Mouse (Mus musculus) frontal cortex, postnatal 14 days (tissue): ENCODE measurements at regions not wholly inside any gene's neighbourhood (a gene's known extent, or its start where the extent isn't known, plus 50 kb on each side); places are given as distances from the start of the nearest gene placed in this dataset.

ENCODE experiments used
- DNase-seq, 2 experiments: peaks; one replicate each; pipeline ENCODE4 v3.0.0; 2022; ENCODE audit warnings: low spot score in 2 of 2

DNA sequence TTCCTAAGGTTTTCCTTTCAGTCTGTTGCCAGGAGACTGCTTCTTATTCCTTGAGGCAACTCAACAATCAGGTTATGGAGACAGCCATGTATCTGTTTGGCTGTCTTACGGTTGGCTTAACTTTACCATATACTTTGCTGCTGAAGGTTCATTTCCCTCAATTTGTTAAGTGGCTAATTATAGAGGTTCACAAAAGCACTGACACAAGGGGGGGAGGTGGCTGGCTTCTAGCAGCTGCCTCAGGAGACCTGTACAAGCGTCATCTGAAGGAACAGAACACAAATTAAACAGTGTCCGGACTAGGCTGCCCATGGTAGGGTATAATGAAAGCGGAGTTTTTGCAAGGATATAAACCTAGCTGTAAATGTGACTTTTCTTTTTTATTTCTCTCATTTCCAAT, 305.0 kb upstream of the Rnf219 start:
- no peak for DNase-seq

DNA sequence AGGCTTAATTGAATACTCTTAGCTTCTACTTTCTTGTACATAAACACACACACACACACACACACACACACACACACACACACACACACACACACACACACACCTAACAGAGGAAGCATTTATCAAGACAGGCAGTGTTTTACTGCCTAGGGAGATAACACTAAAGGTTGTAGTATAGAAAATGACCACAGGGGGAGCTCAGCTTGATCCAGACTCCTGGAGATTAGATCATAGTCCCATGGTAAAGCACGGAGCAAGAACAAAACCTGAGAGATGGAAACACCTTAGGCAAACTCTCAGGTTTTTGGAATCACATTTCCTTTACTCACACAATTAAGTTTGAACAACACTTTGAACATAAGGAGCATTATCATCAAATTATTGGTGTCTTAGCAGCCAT, 302.5 kb upstream of the Rnf219 start:
- DNase-seq: no peak

DNA sequence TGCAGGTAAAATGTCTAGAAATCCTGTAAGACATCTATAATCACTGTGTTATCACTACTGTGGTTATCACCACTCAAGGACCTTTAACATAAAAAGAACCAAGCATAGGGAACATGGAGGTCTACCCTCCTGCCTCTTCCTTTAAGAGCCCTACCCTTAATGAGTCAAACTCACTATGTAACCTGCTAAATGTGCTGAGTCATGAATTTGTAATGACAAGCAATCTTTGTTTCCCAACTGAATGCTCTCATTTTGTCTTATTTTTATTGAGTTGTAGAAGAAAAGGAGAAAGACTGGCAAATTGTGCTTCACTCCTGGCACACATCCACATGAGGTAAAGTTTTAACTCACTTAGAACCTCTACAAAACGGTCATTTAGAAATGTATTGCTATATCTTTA, 301.8 kb upstream of the Rnf219 start:
- no peak for DNase-seq

DNA sequence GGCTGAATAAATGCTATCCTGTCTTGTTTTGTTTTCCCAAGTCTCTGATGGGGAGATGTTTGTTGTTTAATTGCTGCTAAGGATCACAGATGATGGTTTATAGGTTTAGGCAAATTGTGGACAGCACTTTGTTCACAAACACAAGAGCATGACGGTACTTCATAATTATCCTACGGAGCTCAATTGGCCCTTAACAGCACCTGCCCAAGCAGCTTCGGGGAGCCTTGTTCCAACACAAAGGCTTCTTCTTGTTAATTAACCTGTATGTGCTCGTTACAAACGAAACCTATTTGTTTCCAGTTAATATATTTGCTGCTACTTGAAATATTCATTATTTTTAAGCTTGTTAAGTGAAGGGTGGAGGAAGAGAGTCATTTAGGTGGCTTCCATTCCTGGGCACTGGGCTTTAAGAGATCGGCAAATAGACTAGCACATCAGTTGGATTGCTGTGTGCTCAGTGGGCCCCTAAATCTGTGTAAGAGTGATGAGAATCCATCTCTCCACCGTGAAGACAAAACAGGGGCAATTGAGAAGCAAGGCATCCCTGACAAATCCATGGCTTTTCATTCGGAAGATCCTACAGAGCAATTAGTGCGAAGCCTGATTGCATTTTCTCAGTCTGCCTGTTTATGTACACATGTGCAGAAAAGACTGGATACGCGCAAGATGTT, 299.6 kb upstream of the Rnf219 start:
- no peak for DNase-seq

DNA sequence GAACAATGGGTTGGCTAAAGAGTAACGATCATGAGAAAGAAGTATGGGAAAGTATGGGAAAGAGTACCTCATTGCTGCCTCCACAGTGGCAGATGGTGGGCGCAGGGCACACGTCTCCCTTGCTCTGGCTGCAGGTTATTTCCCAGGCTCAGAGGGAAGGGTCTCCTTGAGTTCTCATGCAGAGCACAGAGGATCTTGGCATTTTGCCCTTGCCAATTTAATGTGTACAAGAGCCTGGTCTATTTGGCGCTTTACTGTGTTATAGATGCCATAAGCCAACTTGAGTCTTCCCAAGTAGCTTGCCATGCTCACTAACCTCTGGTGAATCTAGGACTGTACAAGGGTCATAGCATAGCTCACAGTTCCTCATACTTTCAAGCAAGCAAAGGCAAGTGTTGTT, 296.7 kb upstream of the Rnf219 start:
- DNase-seq: no peak

DNA sequence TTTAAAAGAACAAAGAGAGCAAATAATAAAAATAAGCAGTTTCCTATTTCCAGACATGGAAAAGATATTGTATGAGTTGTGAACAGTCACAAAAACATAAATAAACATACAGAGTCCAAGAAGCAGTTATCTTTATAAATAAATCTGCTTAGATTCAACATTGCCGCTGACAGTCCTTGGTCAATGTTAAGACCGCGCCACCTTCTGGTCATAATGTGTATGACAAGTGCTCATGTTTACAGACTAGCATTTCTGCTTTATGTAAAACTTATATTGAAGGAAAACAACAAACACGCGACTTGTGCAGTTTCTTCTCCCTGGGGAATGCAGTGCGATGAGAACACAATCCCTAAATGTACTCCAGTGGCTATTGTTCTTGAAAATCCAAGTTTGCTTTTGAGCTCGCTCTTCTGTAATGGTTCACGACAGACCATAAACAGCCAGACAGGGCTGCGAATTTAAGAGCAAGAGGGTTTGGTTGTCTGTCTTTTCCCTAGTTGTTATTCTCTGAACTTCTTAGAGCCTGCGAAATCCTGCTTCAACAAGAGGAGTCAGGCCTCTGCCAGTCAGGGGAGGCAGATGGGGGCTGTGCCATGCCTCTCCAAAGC, 291.6 kb upstream of the Rnf219 start:
- DNase-seq: peak; percentile 23 to 78

DNA sequence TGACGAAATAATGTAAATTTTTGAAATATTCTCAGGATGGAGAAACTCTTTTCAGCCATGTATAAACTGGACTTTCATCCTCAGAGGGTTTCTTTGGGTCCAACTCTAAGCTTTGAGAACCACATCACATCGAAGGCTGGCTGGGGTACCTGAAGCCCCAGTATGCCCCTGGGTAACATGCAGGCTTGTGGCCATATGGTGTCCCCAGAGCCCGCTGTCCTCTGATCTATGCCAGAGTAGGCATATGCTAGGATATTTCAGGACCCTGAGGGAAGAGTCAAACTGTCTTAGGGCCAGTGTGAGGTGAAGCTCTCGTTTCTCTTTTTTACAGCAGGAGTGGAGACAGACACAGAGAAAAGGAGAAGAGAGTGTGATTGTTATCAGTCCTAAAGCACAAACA, 289.6 kb upstream of the Rnf219 start:
- no peak for DNase-seq

DNA sequence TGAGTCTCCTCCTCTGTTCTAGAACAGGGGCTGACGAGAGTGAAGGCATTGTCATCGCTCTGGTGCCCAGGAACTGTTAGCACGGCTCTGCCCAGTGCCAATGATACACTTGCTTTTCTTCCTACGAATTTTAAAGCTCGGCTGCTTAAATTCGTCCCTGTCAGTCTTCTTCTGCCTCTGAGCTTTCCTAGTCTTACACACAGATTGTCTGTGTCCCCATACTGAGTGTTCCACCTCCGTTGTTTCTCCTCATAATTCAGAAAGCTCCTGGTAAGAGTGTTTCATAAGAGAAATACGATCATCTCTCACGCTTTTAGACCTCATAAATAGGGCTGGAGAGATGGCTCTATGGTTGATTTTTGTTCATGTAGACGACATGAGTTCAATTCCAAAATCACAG, 282.9 kb upstream of the Rnf219 start:
- no peak for DNase-seq

DNA sequence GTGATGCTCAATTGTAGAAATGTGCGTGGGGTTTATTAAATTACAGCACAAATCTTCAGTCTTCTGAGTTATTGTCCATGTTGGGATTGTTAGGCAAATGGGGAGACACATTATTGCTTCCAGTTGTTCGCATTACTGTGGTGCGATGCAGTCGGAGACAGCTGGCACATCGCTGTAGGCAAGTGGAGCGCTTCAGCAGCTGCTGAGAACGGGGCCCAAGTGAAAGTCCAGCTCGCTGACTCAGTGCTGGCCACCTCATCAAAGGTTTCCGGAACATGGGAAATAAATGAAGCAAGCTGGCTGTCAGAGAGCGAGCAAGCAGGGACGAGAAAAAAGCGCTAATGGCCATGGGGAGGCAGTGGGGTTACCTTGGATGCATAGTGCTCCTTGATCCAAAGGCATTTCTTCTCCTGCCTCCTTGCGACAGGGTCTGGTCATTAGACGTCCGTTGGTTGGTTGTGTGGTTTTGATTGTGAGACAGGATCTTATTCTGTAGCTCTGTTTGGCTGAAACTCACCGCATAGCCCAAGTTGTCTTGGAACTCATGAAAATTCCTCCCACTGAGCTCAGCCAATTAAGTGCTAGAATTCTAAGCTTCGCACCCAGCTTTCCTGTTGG, 274.0 kb upstream of the Rnf219 start:
- DNase-seq: no peak

DNA sequence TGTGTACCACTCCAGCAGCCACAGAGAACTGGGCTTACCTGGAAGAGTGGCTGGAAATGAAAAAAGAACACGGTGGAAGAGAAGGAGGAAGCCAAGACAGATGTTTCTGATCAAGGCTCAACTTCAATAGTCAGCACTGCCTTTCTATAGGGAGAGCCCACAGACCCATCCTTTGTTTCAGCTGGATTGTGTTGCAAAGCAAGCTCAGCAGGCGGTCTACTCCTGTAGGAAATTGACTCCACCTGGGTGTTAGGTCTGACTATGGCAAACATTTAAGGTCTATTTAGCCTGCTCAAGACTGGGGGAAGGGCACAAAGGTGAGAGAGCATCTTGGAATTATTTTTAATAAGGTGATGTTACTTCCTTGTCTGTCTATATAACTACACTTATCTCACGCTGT, 266.9 kb upstream of the Rnf219 start:
- no peak for DNase-seq

DNA sequence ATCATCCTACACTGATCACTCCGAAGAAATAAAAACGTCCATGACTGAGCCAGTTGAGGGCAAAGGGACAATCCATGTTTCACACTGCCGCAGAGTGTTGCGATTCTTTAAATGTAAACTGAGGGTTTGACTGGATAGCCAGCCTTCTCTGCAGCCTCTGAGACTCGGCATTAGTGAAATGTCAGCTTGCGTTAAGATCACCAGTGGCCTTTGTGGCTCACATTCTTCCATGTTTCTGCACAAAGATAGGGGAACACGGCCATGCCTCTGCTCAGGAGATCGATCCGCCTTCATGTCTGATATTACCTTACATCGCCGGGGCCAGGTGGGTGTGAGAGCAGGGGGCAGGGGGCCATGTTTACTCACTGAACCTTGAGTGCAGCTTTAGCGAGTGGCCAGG, 262.6 kb upstream of the Rnf219 start:
- DNase-seq: no peak

DNA sequence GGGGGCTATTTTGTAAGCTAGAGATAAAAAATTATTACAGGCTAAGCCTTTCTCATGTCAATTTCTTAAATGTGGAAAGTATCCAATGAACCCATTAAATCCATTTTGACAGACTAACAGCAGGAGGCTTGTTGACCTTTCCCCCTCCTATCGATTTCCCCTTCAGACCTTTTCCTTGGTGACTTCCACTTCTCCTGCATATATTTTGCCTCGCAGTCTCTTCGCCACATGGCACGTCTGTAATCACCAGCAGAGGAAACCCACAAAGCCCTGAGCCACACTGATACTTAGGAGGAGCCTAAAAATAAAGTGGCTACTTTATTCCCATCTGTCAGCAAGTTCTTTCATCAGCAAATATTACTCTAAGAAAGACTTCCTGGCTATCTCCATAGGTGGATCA, 247.5 kb upstream of the Rnf219 start:
- DNase-seq: no peak

DNA sequence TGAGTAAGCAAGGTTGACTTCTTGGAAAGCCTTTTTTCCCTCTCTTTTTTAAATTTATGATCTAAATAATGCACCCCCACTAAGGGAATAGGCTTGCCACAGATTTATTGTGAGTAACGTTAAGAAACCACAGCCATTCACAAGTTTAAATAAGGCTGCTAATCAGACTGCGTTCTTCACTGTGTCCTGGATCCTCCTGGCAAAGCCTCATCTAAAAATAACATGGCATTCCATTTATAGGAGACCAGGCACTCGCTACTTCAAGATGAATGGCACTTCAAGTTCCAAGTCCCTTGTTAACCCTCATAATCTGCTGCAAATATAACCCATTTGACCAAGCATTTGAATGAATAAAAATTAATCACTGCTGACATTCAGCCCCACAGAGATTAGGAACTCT, 211.8 kb upstream of the Rnf219 start:
- DNase-seq: no peak

DNA sequence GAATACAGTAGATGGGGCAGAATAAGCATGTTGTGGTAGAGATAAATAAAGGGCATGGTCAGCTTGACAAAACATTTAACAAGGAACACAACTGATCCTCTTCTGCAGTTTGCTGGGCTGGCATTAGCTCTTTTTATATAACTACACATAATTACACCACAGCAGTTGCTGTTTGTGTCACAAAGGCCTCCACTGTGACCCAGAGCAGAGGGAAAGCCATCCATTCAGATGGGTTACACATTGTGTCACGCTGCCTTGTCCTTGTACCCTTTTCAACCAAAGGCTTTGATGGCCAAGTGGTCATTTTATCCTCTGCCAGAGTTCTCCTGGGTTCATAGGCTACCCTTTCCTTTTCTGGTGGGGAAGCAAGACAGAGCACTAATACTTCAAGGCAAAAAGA, 209.6 kb upstream of the Rnf219 start:
- DNase-seq: no peak

DNA sequence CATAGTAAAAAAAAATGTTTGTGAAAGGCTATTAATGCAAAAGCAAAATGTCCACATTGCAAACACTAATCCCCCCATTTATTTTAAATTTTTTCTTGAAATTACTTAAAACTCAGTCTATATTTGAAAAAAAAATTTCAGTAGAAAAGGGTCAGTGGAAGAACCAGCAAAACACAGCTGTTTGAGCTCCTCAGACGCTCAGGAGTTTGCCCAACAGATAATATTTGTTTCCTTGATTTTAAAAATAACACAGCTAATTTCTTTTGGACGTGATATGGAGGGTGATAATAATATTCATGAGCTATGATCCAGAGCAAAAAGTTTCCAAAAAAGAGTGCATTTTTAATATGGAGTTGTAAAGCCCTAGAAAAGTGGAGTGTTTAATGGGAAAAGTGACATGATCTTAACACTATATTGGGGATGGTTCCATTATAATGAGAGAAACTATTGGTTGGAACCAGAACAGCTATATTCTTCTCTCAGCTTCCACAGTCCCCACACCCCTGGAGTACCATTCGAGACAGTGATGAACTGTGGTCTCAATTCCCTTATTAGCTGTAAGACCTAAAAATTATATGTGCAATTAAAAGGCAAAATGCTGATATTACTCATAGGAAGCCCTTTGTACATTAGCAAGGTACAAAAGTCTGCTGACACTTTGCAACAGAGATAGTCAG, 209.0 kb upstream of the Rnf219 start:
- DNase-seq: no peak

DNA sequence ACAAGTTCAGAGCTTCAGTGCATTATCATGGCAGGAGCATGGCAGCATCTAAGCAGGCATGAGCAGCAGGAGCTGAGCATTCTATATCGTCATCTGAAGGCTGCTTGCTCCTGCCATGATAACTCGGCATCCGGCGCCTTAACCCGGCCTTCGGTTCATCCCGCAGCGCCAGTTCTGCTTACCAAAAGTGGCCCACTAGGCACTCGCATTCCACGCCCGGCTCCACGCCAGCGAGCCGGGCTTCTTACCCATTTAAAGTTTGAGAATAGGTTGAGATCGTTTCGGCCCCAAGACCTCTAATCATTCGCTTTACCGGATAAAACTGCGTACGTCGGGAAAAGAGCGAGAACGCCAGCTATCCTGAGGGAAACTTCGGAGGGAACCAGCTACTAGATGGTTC, 193.2 kb upstream of the Rnf219 start:
- peak; percentile 56 to 92 for DNase-seq

DNA sequence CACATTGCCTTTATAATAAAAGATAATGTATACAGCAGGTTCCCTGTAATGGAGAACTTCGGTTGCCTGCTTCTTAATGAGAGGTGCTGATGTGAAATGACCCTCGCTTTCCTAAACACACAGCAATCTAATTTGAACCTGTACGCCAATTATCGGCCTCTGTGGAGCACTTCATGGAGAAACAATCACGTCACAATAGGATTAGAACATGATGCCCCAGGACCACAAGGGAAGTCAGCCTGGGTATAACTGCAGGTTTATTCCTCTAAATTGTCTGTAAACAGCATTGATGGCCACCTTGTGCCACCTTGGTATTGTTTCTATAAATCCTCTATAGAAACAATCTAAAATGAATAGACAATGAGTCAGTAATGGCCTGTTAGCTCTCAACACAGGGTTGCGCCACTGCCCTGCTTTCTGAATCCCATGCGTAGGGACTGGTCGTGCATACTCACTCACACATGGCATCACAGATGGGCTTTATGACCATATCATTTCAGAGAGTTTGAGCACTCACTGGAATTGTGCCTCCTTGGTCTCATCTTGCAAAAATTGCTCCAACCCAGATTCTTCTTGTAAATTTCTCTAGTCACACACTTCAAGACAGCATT, 179.9 kb upstream of the Rnf219 start:
- no peak for DNase-seq

DNA sequence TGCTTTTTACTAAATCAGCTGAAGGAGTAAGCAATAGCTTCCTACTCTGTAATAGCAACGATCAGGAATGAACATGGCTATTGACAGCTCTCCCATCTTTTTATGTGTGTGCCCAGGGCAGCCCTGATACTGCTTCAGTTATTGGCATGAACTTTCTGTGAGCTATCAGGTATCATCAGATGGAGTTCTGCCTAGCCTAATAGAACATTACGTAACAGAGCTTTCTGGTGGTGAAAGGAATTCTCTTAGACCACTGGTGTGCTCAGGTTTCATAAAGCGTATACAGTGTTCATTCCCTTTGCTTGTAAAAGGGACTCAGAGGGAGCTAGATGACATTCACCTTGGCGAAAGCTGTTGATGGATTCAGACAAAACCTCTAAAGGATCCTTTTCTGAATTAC, 176.5 kb upstream of the Rnf219 start:
- no peak for DNase-seq

DNA sequence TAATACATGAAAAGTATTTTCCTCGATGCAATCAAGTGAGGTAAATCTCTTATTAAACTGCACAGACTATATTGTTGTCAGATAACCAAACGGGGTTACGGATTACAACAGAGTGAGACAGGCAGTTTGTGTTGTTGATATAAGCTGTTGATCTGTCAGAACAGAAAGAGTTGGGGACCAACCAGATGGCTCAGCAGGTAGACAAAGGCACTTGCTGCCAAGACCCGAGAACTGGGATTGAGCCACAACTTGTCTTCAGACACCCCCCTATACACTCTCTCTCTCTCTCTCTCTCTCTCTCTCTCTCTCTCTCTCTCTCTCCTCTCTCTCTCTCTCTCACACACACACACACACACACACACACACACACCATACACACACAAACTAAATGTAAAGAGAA, 172.7 kb upstream of the Rnf219 start:
- no peak for DNase-seq

DNA sequence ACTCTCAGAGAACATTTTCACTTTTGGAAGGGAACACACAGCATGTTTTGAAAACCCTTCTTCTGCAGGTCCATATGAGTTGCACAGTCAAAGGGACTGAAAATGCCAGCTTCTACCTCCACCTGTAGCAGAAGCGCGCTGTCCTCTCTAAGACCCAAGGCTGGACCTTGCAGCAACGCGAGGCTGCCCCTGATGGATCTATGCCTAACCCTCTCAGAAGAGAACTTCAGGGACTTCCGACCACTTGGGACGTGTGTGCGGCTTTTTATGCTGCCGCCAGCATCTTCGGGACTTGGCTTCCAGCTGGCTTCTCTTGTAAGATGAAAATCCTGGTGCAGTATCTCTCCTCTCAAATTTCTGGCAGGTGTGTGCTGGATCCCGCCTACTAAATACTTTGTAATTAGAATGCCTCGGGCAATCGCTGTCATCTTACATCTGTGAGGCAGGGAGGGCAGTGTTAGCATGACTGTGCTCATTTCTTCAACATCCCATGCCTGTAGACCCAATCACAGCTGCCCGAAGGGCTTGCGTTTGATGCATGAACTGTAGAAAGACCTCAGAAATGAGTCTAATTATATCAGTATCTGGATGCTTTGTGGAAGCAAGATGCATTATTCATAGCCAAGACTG, 171.8 kb upstream of the Rnf219 start:
- no peak for DNase-seq

DNA sequence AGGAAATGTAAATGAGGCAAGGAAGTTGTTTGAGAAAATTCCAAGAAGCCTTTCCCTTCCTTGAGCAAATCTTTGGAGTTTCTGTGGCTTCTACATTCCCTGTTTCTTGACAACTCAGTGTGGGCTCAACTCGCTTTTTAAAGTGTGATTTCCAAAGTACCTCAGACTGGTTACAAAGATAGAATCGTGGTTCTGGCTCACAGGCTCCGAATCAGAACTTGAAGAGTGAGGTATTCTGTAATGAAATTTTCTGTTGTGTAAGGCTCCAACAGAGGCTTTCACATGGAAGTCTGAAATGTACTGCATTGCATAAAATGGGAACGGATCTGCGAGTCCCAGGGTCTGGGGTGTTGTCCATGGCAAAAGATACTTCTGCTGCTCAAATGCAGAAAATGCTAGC, 170.2 kb upstream of the Rnf219 start:
- no peak for DNase-seq

DNA sequence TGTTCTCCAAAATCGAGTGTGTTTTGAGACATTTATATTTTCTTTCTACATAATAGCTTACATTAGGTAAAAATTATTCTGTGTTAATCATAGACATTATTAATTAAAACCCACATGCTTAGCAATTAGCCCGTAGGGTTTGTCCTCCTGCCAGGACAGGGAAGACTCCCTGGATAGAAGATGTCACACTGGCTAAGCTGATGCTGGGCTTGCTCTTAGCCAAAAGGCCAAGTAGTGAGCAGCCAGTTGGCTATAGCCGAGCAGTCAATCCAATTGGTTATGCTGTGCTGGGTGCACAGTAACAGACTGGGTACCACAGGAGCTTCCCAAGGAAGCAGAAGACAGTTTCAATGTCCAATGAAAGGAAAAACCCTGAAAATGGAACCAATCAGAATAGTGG, 166.0 kb upstream of the Rnf219 start:
- DNase-seq: no peak
